Mouse (Mus musculus): ENCODE measurements around the gene Sh3pxd2b.

DNA sequence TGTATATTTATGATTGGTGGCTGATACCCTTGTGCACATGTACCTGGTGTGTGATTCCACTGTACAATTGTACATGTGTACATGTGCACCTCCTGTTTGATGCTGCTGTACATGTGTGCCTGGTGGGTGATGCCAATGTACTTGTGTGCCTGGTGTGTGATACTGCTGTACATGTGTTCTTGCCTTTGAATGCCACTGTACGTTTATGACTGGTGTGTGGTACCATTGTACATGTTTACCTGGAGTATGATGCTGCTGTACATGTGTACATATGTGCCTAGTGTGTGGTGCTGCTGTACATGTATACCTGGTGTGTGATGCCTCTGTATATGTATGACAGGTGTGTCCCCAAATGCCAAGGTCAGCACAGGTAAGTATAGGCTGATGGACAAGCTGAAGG lies 46.1 kb upstream of the Sh3pxd2b start:
- TF ChIP-seq CTCF (IDR thresholded peaks at IDR 0.05; ENCODE audit: low read depth, low read length) (no peak), EP300 (IDR thresholded peaks at IDR 0.05; ENCODE audit: insufficient read depth, low read depth, low read length) (no peak), POLR2A (IDR thresholded peaks at IDR 0.05; ENCODE audit: insufficient read depth, low read length) (no peak)

Data from ES-Bruce4 (cell line).